Mouse (Mus musculus) intestine, embryonic 15.5 days (tissue): ENCODE measurements around the gene Scgb1c1. TPM values are rescaled to one million over a fixed set of nuclear protein-coding genes. Genes with fewer than 3 reads are reported as not detected.

Experiments
- ATAC-seq: fragments of 200-750 bp; cut with Nextera tagmentation; 2 replicates; pipeline ENCODE4 v1.8.0; 2017; ENCODE audit warnings: moderate TSS enrichment, moderate library complexity
- H3K27ac ChIP-seq: fragments of 300-500 bp; sonication (generic); 2 replicates; pipeline ENCODE4 v1.5.1; 2015; ENCODE audit warnings: mild to moderate bottlenecking, inconsistent platforms
- H3K27me3 ChIP-seq: fragments of 300-500 bp; sonication (generic); replicated peaks from 2 replicates; pipeline ENCODE4 v1.6.1; 2015; ENCODE audit warnings: inconsistent platforms
- H3K36me3 ChIP-seq: fragments of 300-500 bp; sonication (generic); 2 replicates; pipeline ENCODE4 v1.6.1; 2015; ENCODE audit warnings: inconsistent platforms
- H3K4me1 ChIP-seq: fragments of 300-500 bp; sonication (generic); replicated peaks from 2 replicates; pipeline ENCODE4 v1.6.1; 2015; ENCODE audit warnings: inconsistent platforms
- H3K4me2 ChIP-seq: fragments of 300-500 bp; sonication (generic); replicated peaks from 2 replicates; pipeline ENCODE4 v1.6.1; 2015; ENCODE audit warnings: mild to moderate bottlenecking, inconsistent platforms
- H3K4me3 ChIP-seq: fragments of 300-500 bp; sonication (generic); replicated peaks from 2 replicates; pipeline ENCODE4 v1.5.1; 2015; ENCODE audit warnings: inconsistent platforms
- H3K9ac ChIP-seq: fragments of 300-500 bp; sonication (generic); 2 replicates; pipeline ENCODE4 v1.6.1; 2015; ENCODE audit warnings: inconsistent platforms
- H3K9me3 ChIP-seq: fragments of 300-500 bp; sonication (generic); 2 replicates; pipeline ENCODE4 v1.6.1; 2016; ENCODE audit warnings: inconsistent platforms
- WGBS: fragments of 180-500 bp; shearing (Covaris S2); methylation state at CpG from one replicate; pipeline ENCODE4 v1.1.7; 2015; 5-methylcytosine and 5-hydroxymethylcytosine counted together
- polyA plus RNA-seq: library from polyadenylated mRNA; unstranded; fragments of >200 nt; fragmentation: Nextera tagmentation; extraction: Ambion mirVana; gene quantifications from 2 replicates; pipeline ENCODE4 v1.2.1, GENCODE M21; 2015

Scgb1c1 gene
- polyA plus RNA-seq, 1 experiment from 2014 or later = not detected

DNA sequence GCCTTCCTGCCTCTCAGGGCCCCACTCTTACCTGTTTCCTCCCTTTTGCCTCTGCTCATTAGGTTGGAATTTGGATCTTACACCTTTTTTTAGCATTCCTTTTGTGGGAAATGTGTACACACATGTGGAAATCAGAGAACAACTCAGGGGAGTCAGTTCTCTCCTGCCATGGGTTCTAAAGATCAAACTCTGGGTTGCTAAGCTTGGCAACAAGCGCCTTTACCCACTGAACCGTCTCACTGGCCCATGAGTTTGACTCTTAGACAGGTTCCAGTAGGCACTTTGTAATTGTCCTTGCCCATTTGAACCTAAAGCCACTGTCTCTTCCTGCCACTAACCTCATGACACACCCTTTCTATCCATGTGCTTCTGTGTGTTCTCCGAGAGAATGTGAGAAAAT lies 49.3 kb downstream of the Scgb1c1 start:
- no peak overlapping the region for H3K4me2 ChIP-seq
- ATAC-seq = no peak
- H3K9ac ChIP-seq = no peak overlapping the region
- H3K4me3 ChIP-seq = no peak overlapping the region
- WGBS = 94% methylated on average over 3 of the region's 3 CpGs
- no peaks in the 10 kb centered on the region for H3K9me3 ChIP-seq
- no peaks in the 10 kb centered on the region for H3K27me3 ChIP-seq
- peaks cover 37% of the 10 kb centered on the region for H3K36me3 ChIP-seq
- no peak overlapping the region for H3K27ac ChIP-seq
- H3K4me1 ChIP-seq = no peaks in the 10 kb centered on the region

Other genes starting within 250 kb of the Scgb1c1 start
- not detected in 2 replicates for gene Olfr46, start 244.3 kb upstream of the Scgb1c1 start, polyA plus RNA-seq
- gene Olfr61, start 216.6 kb upstream of the Scgb1c1 start, polyA plus RNA-seq = not detected in 2 replicates
- gene Olfr53, start 199.1 kb upstream of the Scgb1c1 start, polyA plus RNA-seq = not detected in 2 replicates
- not detected in 2 replicates for gene Olfr539, start 185.6 kb upstream of the Scgb1c1 start, polyA plus RNA-seq
- gene Olfr45, start 163.6 kb upstream of the Scgb1c1 start, polyA plus RNA-seq = not detected in 2 replicates
- gene Olfr541, start 148.3 kb upstream of the Scgb1c1 start, polyA plus RNA-seq = not detected in 2 replicates
- not detected in 2 replicates for gene Cyp2e1, start 81.8 kb upstream of the Scgb1c1 start, polyA plus RNA-seq
- gene Syce1, start 57.7 kb upstream of the Scgb1c1 start, polyA plus RNA-seq = 0.40 and 0.48 TPM in 2 replicates
- 1.6 and 2.0 TPM in 2 replicates for gene Zfp941, start 23.4 kb upstream of the Scgb1c1 start, polyA plus RNA-seq
- gene Urah, start 10.5 kb upstream of the Scgb1c1 start, polyA plus RNA-seq = 4.8 TPM in 2 replicates
- gene Odf3, start 2.3 kb downstream of the Scgb1c1 start, polyA plus RNA-seq = not detected in 2 replicates
- 0.54 TPM in 1 of 2 replicates, not detected in the other for gene Gm45785, start 10.8 kb downstream of the Scgb1c1 start, polyA plus RNA-seq
- gene Ric8a, start 11.4 kb downstream of the Scgb1c1 start, polyA plus RNA-seq = 51.9 and 66.6 TPM in 2 replicates
- 31.7 and 37.1 TPM in 2 replicates for gene Bet1l, start 12.0 kb downstream of the Scgb1c1 start, polyA plus RNA-seq
- 194 and 214 TPM in 2 replicates for gene Psmd13, start 36.4 kb downstream of the Scgb1c1 start, polyA plus RNA-seq
- 27.7 and 31.4 TPM in 2 replicates for gene Sirt3, start 36.8 kb downstream of the Scgb1c1 start, polyA plus RNA-seq
- not detected in 2 replicates for gene Cox8b, start 54.9 kb downstream of the Scgb1c1 start, polyA plus RNA-seq
- 42.9 and 46.8 TPM in 2 replicates for gene Nlrp6, start 75.4 kb downstream of the Scgb1c1 start, polyA plus RNA-seq
- gene Pgghg, start 95.8 kb downstream of the Scgb1c1 start, polyA plus RNA-seq = 21.6 and 21.9 TPM in 2 replicates
- 2.4 and 3.4 TPM in 2 replicates for gene Ifitm5, start 104.7 kb downstream of the Scgb1c1 start, polyA plus RNA-seq
- gene Gm45717, start 110.4 kb downstream of the Scgb1c1 start, polyA plus RNA-seq = 0.69 TPM in 1 of 2 replicates, not detected in the other
- 1,251 and 1,347 TPM in 2 replicates for gene Ifitm2, start 110.4 kb downstream of the Scgb1c1 start, polyA plus RNA-seq
- 145 and 148 TPM in 2 replicates for gene Ifitm1, start 121.7 kb downstream of the Scgb1c1 start, polyA plus RNA-seq
- 255 and 288 TPM in 2 replicates for gene Ifitm3, start 165.2 kb downstream of the Scgb1c1 start, polyA plus RNA-seq
- gene Ifitm6, start 172.4 kb downstream of the Scgb1c1 start, polyA plus RNA-seq = 1.6 and 3.6 TPM in 2 replicates
- not detected in 2 replicates for gene Gm17387, start 183.6 kb downstream of the Scgb1c1 start, polyA plus RNA-seq
- gene B4galnt4, start 215.6 kb downstream of the Scgb1c1 start, polyA plus RNA-seq = 7.9 and 10.7 TPM in 2 replicates
- gene Pkp3, start 232.7 kb downstream of the Scgb1c1 start, polyA plus RNA-seq = 24.6 and 26.1 TPM in 2 replicates